Mouse (Mus musculus) liver, embryonic 16.5 days (tissue): ENCODE measurements around the gene Cenpj. TPM values are rescaled to one million over a fixed set of nuclear protein-coding genes. Genes with fewer than 3 reads are reported as not detected.

ENCODE experiments used
- ATAC-seq: fragments of 200-750 bp; cut with Nextera tagmentation; 2 replicates; pipeline ENCODE4 v1.8.0; 2017; ENCODE audit warnings: low read depth, mild to moderate bottlenecking, moderate number of reproducible peaks, moderate library complexity
- H3K27ac ChIP-seq: fragments of 300-500 bp; sonication (generic); 2 replicates; pipeline ENCODE4 v1.5.1; 2014; ENCODE audit warnings: mild to moderate bottlenecking, low read length
- H3K27me3 ChIP-seq: fragments of 300-500 bp; sonication (generic); 2 replicates; pipeline ENCODE4 v1.6.1; 2014; ENCODE audit warnings: low read depth, low read length, mixed read lengths; ENCODE audit not compliant: control insufficient read depth, insufficient read depth
- H3K36me3 ChIP-seq: fragments of 300-500 bp; sonication (generic); 2 replicates; pipeline ENCODE4 v1.6.1; 2014; ENCODE audit warnings: mild to moderate bottlenecking; ENCODE audit not compliant: control insufficient read depth, insufficient read depth
- H3K4me1 ChIP-seq: fragments of 300-500 bp; sonication (generic); 2 replicates; pipeline ENCODE4 v1.6.1; 2014; ENCODE audit warnings: low read depth, low read length, mixed read lengths; ENCODE audit not compliant: control insufficient read depth
- H3K4me2 ChIP-seq: fragments of 300-500 bp; sonication (generic); 2 replicates; pipeline ENCODE4 v1.6.1; 2014; ENCODE audit warnings: low read depth, low read length, mixed read lengths
- H3K4me3 ChIP-seq: fragments of 300-500 bp; sonication (generic); 2 replicates; pipeline ENCODE4 v1.5.1; 2014; ENCODE audit warnings: low read depth, mild to moderate bottlenecking, low read length
- H3K9ac ChIP-seq: fragments of 300-500 bp; sonication (generic); 2 replicates; pipeline ENCODE4 v1.6.1; 2014; ENCODE audit warnings: low read depth, low read length
- H3K9me3 ChIP-seq: fragments of 300-500 bp; sonication (generic); replicated peaks from 2 replicates; pipeline ENCODE4 v1.6.1; 2016; ENCODE audit warnings: low read length; ENCODE audit not compliant: control insufficient read depth
- WGBS: fragments of 180-500 bp; shearing (Covaris S2); extraction: QIAGEN DNeasy Blood & Tissue Kit; methylation state at CpG from one replicate; pipeline ENCODE4 v1.1.7; 2014; ENCODE audit not compliant: insufficient replicate concordance; 5-methylcytosine and 5-hydroxymethylcytosine counted together
- polyA plus RNA-seq: library from polyadenylated mRNA; unstranded; fragments of >200 nt; fragmentation: Nextera tagmentation; extraction: Ambion mirVana; gene quantifications from 2 replicates; pipeline ENCODE4 v1.2.1, GENCODE M21; 2015

Cenpj gene
- polyA plus RNA-seq, 1 experiment from 2014 or later, result 4.2 TPM

DNA sequence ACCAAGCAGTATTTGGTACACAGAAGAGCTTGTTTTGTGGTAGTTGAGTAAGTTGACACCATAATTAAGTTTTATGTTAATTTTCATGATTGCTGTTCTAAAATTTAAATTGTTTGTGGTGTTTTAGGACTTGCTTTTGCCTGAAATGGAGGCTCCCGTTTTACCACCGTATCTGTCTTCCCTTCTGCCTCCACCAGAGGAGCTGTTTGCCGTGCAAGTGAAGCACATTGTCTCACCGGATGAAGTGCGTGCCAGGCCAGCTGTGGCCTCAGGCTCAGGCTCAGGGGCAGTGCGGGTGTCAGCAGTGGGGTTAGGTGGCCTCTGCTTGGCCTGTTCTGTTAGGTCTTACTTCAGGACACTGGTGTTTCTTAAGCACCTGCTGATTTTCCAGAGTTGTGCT is 63.1 kb downstream of the Cenpj start:
- no peaks in the 10 kb centered on the region for H3K27me3 ChIP-seq
- no peaks in the 10 kb centered on the region for H3K9me3 ChIP-seq
- 31% methylated on average over 6 of the region's 6 CpGs for WGBS
- no peak overlapping the region for H3K27ac ChIP-seq
- H3K36me3 ChIP-seq, result no peaks in the 10 kb centered on the region
- no peak overlapping the region for H3K4me3 ChIP-seq
- no peak for ATAC-seq
- no peak overlapping the region for H3K4me2 ChIP-seq
- no peaks in the 10 kb centered on the region for H3K4me1 ChIP-seq
- no peak overlapping the region for H3K9ac ChIP-seq

DNA sequence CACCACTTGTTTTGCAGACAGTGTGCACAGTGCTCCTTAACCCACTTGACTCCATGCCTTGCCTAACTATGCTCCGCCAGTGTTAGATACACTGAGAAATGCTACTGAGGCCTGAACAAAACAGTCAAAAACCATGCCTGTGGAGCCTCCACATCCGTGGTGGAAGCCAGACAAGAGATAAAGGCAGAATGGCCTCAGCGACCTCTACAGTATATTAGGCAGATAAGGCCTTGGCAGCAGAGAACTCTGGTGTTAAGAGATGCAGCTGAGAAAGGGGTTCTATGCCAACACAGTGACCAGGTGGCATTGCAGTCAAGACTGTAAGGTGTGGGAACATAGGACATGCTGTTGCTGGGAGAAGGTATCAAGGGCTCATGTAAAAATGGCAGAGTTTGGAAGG is 68.5 kb downstream of the Cenpj start:
- Histone ChIP-seq H3K9ac (no peak overlapping the region), H3K4me1 (no peaks in the 10 kb centered on the region), H3K27ac (no peak overlapping the region), H3K27me3 (no peaks in the 10 kb centered on the region), H3K4me2 (no peak overlapping the region), H3K36me3 (no peaks in the 10 kb centered on the region), H3K9me3 (no peaks in the 10 kb centered on the region), H3K4me3 (no peak overlapping the region)
- ATAC-seq, result no peak
- 32% methylated on average over 3 of the region's 3 CpGs for WGBS

DNA sequence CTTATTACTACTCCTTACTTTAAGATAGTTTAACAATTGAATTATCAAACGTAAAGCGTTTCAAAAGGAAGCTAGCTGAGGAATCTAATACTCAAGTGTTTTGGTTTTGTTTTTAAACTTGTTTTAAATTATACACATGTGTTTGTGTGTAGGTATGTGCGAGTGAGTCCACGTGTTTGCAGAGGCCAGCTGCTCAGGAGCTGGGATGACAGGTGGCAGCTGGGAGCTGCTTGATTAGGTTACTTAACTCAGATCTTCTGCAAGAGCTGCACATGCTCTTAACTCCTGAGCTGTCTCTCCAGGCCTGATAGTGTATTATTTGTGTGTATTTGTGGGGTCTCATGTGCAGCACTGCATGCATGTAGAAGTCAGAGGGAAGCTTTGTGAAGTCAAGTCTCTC is 72.8 kb downstream of the Cenpj start:
- no peaks in the 10 kb centered on the region for H3K27me3 ChIP-seq
- no peak for ATAC-seq
- no peak overlapping the region for H3K9ac ChIP-seq
- H3K27ac ChIP-seq, result no peak overlapping the region
- H3K9me3 ChIP-seq, result no peaks in the 10 kb centered on the region
- H3K4me3 ChIP-seq, result no peak overlapping the region
- 56% methylated on average over 4 of the region's 4 CpGs for WGBS
- H3K4me2 ChIP-seq, result no peak overlapping the region
- no peaks in the 10 kb centered on the region for H3K36me3 ChIP-seq
- H3K4me1 ChIP-seq, result no peaks in the 10 kb centered on the region

DNA sequence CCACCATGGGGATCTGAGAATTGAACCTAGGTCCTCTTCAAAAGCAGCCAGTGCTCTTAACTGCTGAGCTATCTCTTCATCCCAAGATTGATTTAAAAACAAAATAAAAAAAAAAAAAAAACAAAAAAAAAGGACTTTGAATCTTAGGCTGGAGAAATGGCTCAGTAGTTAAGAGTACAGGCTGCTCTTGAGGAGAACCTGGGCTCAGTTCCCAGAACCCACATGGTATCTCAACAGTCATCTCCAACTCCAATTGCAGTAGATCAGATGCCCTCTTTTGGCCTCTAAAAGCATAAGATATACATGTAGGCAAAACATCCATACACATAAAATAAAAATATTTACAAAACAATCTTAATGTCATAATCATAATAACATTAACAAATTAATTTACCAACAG is 85.4 kb downstream of the Cenpj start:
- Histone ChIP-seq H3K4me2 (no peak overlapping the region), H3K27ac (no peak overlapping the region), H3K36me3 (no peaks in the 10 kb centered on the region), H3K4me1 (no peaks in the 10 kb centered on the region), H3K9ac (no peak overlapping the region), H3K27me3 (no peaks in the 10 kb centered on the region), H3K4me3 (no peak overlapping the region), H3K9me3 (no peaks in the 10 kb centered on the region)
- ATAC-seq, result no peak

Other genes starting within 250 kb of the Cenpj start
- not detected in 2 replicates for gene Atp12a, start 210.4 kb downstream of the Cenpj start, polyA plus RNA-seq
- 0.57 and 1.1 TPM in 2 replicates for gene Rnf17, start 172.8 kb downstream of the Cenpj start, polyA plus RNA-seq
- gene Parp4, start 194 bp upstream of the Cenpj start, polyA plus RNA-seq, result 2.1 and 2.2 TPM in 2 replicates
- gene Mphosph8, start 92.8 kb upstream of the Cenpj start, polyA plus RNA-seq, result 8.4 and 10.7 TPM in 2 replicates
- gene Pspc1, start 202.9 kb upstream of the Cenpj start, polyA plus RNA-seq, result 9.3 and 10.1 TPM in 2 replicates
- 8.6 and 9.1 TPM in 2 replicates for gene Zmym5, start 236.3 kb upstream of the Cenpj start, polyA plus RNA-seq